Comparison of ENCODE assay signal across 15 mouse cellular contexts in the genomic region with DNA sequence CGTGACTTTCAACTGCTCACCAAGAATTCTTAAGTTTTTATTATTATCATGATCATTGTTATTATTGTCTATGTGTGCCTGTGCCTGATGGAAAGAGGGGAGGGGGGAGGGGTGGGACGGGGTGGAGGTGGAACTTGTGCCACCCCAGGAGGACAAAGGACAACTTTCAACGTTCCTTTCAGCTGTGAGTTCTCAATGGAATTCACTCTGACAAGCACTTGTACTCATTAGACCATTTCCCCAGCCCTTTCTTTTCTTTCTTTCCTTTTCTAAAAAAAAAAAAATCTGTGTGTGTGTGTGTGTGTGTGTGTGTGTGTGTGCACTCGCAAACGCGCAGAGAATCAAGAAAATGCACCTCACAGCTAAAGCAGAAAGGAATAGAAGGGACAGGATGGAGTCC.
"Had no signal": no experiment of that assay in that cellular context is flagged by ENCODE, and none has a peak within 500 bp of the region (broad histone marks: within the 10 kb centered on the region; RNA-seq: fewer than 3 reads in every experiment).

No protein-coding gene starts in this region.

- DNase-seq: kidney, postnatal 10 days; kidney, postnatal 4 days; lung, postnatal 14 days; midbrain, embryonic 14.5 days; right cerebral cortex, adult 18-20 months; right cerebral cortex, postnatal 25 days; thymus, postnatal 4 days had no signal

- H3K36me3 ChIP-seq: limb, embryonic 12.5 days; liver, embryonic 12.5 days; lung, embryonic 15.5 days; neural tube, embryonic 12.5 days had no signal

- H3K27me3 ChIP-seq: limb, embryonic 12.5 days; liver, embryonic 12.5 days; lung, embryonic 15.5 days; megakaryocyte, embryonic 14.5 days; neural tube, embryonic 12.5 days had no signal

- ATAC-seq: liver, embryonic 12.5 days had no signal

- H3K9me3 ChIP-seq: limb, embryonic 12.5 days; liver, embryonic 12.5 days; lung, embryonic 15.5 days; megakaryocyte, embryonic 14.5 days; neural tube, embryonic 12.5 days had no signal

- H3K4me2 ChIP-seq: limb, embryonic 12.5 days; liver, embryonic 12.5 days; lung, embryonic 15.5 days; neural tube, embryonic 12.5 days had no signal

- H3K9ac ChIP-seq: limb, embryonic 12.5 days; liver, embryonic 12.5 days; lung, embryonic 15.5 days; neural tube, embryonic 12.5 days had no signal

- H3K27ac ChIP-seq: layer of hippocampus, adult 2 months; limb, embryonic 12.5 days; liver, embryonic 12.5 days; lung, embryonic 15.5 days; macrophage; neural tube, embryonic 12.5 days; stomach, postnatal 0 days had no signal

- H3K4me3 ChIP-seq: layer of hippocampus, adult 2 months; limb, embryonic 12.5 days; liver, embryonic 12.5 days; lung, embryonic 15.5 days; megakaryocyte, embryonic 14.5 days; neural tube, embryonic 12.5 days had no signal

- H3K4me1 ChIP-seq: limb, embryonic 12.5 days; liver, embryonic 12.5 days; lung, embryonic 15.5 days; megakaryocyte, embryonic 14.5 days; neural tube, embryonic 12.5 days had no signal
